Mouse (Mus musculus): ENCODE data around the gene Stambp. TPM values are rescaled to one million over a fixed set of nuclear protein-coding genes. Genes with fewer than 3 reads are reported as not detected.
A peak's percentile ranks its signal among the peaks of the same experiment; 100 is the strongest.

Stambp gene
- total and polyA plus RNA-seq, 3 experiments: 4.1 to 11.4 (median 4.6) TPM

DNA sequence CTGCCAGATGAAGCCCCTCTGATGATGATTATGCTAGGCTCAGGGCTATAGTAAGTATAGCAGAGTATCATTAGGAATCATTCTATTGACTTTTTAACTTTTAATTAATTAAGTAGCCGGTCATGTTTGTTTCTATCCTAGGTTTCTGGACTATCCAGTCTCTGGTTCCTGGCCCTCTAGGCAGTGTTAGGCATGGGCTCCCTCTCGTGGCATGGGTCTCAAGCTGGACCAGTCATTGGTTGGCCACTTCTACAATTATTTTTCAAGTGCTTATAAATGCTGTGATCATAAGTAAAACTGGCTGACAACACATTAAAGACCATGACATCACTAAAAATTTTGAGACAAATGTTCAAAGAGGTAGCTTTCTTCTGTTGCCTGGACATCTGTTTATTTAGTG lies 62.3 kb downstream of the Stambp start:
- H3K27ac ChIP-seq (ENCODE audit: insufficient read depth, low read depth): no peak overlapping the region
- H3K4me2 ChIP-seq (ENCODE audit: insufficient read depth, low read depth, poor library complexity, severe bottlenecking): no peak overlapping the region
- no peaks in the 10 kb centered on the region for H3K79me2 ChIP-seq (replicated peaks; ENCODE audit: control insufficient read depth, extremely low read depth, insufficient read depth, poor library complexity, severe bottlenecking)
- dilution Hi-C loops (cut with MboI; ENCODE audit: extremely low pct_ligation_motif_present, extremely low pct_unique_long_range_greater_than_20kb, low sequenced_read_pairs): no loop called here
- H3K36me3 ChIP-seq (replicated peaks in 1 of 2; ENCODE audit: control insufficient read depth in 1 of 2, insufficient read depth in 1 of 2, low read length in 1 of 2): no peaks in the 10 kb centered on the region
- no peak overlapping the region for H3K9ac ChIP-seq (ENCODE audit: insufficient read depth, low read depth)
- no peak overlapping the region for H3K4me3 ChIP-seq (replicated peaks in 1 of 3; ENCODE audit: low read depth in 2 of 3, low read length in 2 of 3, poor library complexity in 1 of 3)
- no peak for DNase-seq (ENCODE audit: extremely low read depth)
- no peaks in the 10 kb centered on the region for H3K9me3 ChIP-seq (replicated peaks; ENCODE audit: low read length)
- H3K4me1 ChIP-seq (ENCODE audit: control insufficient read depth in 1 of 2, insufficient read depth in 2 of 2): peaks cover 7 to 23% of the 10 kb centered on the region in 2 experiments
- no peaks in the 10 kb centered on the region for H3K27me3 ChIP-seq (replicated peaks)
- in situ Hi-C loops (cut with MboI; ENCODE audit: low pct_ligation_motif_present, low pct_unique_long_range_greater_than_20kb, low sequenced_read_pairs): no loop called here
- TF ChIP-seq EP300 (IDR thresholded peaks at IDR 0.05; ENCODE audit: low read length) (no peak), TBP (conservative IDR thresholded peaks at IDR 0.05; ENCODE audit: low read depth, low read length) (no peak), JUN (IDR thresholded peaks at IDR 0.05; ENCODE audit: insufficient read depth, low read depth, low read length) (no peak), CTCF (conservative IDR thresholded peaks at IDR 0.05 in 1 of 2, IDR thresholded peaks at IDR 0.05 in 1 of 2; ENCODE audit: low read depth in 2 of 2, low read length in 2 of 2) (peak in 1 of 2 experiments; percentile 52; a peak in 2 of 4 replicates), RAD21 (IDR thresholded peaks at IDR 0.05; ENCODE audit: low read depth, low read length) (peak; percentile 51), SMC3 (IDR thresholded peaks at IDR 0.05; ENCODE audit: low read depth, low read length) (peak; percentile 48)

DNA sequence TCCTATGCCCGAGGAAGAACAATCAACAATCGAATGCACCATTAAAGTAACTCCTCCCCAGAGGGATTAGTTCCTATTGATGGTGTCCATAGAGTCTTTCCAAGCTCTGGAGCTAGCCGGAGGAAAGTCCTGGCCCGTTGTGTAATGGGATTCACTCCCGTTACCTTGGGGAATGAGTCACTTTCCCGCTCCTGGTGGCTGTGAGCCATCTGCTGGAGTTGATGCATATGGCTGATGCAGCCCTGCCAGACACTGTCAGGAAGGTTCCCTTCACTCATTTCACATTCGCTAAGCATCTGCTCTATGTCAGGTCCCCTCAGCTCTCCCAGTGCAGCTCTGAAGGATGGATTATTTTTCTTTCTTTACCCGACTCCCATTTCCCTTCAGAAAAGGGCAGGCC lies 63.1 kb downstream of the Stambp start:
- Histone ChIP-seq H3K27me3 (replicated peaks) (no peaks in the 10 kb centered on the region), H3K4me3 (replicated peaks in 1 of 3; ENCODE audit: low read depth in 2 of 3, low read length in 2 of 3, poor library complexity in 1 of 3) (no peak overlapping the region), H3K4me2 (ENCODE audit: insufficient read depth, low read depth, poor library complexity, severe bottlenecking) (no peak overlapping the region), H3K4me1 (ENCODE audit: control insufficient read depth in 1 of 2, insufficient read depth in 2 of 2) (peaks cover 10 to 31% of the 10 kb centered on the region in 2 experiments), H3K9ac (ENCODE audit: insufficient read depth, low read depth) (no peak overlapping the region; the same call in 1 of the 2 replicates), H3K79me2 (replicated peaks; ENCODE audit: control insufficient read depth, extremely low read depth, insufficient read depth, poor library complexity, severe bottlenecking) (no peaks in the 10 kb centered on the region), H3K9me3 (replicated peaks; ENCODE audit: low read length) (no peaks in the 10 kb centered on the region), H3K36me3 (replicated peaks in 1 of 2; ENCODE audit: control insufficient read depth in 1 of 2, insufficient read depth in 1 of 2, low read length in 1 of 2) (no peaks in the 10 kb centered on the region), H3K27ac (ENCODE audit: insufficient read depth, low read depth) (no peak overlapping the region)
- TF ChIP-seq USF2 (conservative IDR thresholded peaks at IDR 0.05; ENCODE audit: low read depth, low read length) (no peak), RAD21 (IDR thresholded peaks at IDR 0.05; ENCODE audit: low read depth, low read length) (peak; percentile 9), CTCF (conservative IDR thresholded peaks at IDR 0.05 in 1 of 2, IDR thresholded peaks at IDR 0.05 in 1 of 2; ENCODE audit: low read depth in 2 of 2, low read length in 2 of 2) (peak in 1 of 2 experiments; percentile 19; a peak in 1 of 4 replicates)
- in situ Hi-C loops (cut with MboI; ENCODE audit: low pct_ligation_motif_present, low pct_unique_long_range_greater_than_20kb, low sequenced_read_pairs) (loop anchor here (5.0 kb wide), 1 partner anchor 157 kb away; no protein-coding TSS in a partner anchor), dilution Hi-C loops (cut with MboI; ENCODE audit: extremely low pct_ligation_motif_present, extremely low pct_unique_long_range_greater_than_20kb, low sequenced_read_pairs) (no loop called here)
- no peak for DNase-seq (ENCODE audit: extremely low read depth)

DNA sequence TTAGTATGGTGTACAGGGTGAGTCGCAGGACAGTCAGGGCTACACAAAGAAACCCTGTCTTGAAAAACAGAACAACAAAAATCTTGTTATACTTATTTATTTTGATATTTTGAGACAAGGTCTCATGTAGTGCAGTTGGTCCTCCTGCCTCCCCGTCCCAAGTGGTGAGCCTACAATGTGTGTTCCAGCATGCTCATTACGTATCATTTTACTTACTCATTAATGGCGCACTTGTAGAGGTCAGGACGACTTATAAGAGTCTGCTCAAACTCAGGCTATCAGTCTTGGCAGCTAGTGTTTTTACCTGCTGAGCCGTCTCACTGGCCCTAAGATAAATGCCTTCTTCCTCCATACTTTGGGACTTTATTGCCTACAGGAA lies 65.4 kb downstream of the Stambp start:
- in situ Hi-C loops (cut with MboI; ENCODE audit: low pct_ligation_motif_present, low pct_unique_long_range_greater_than_20kb, low sequenced_read_pairs): loop anchor here (5.0 kb wide), 1 partner anchor 155 kb away; no protein-coding TSS in a partner anchor
- no peaks in the 10 kb centered on the region for H3K27me3 ChIP-seq (replicated peaks)
- peaks cover 0 to 12% of the 10 kb centered on the region in 2 experiments for H3K36me3 ChIP-seq (replicated peaks in 1 of 2; ENCODE audit: control insufficient read depth in 1 of 2, insufficient read depth in 1 of 2, low read length in 1 of 2)

More for the DNA sequence above, 65.4 kb downstream of the Stambp start:
- TF ChIP-seq PAX5 (IDR thresholded peaks at IDR 0.05; ENCODE audit: low read length): no peak
- no peak for TF ChIP-seq MAX (IDR thresholded peaks at IDR 0.05; ENCODE audit: low read length)
- no peak for TF ChIP-seq GABPA (IDR thresholded peaks at IDR 0.05; ENCODE audit: insufficient replicate concordance, low read depth, low read length)
- TF ChIP-seq TBP (conservative IDR thresholded peaks at IDR 0.05; ENCODE audit: low read depth, low read length): no peak
- TF ChIP-seq NELFE (IDR thresholded peaks at IDR 0.05; ENCODE audit: low read depth, low read length): no peak
- no peak for TF ChIP-seq ZKSCAN1 (IDR thresholded peaks at IDR 0.05; ENCODE audit: borderline replicate concordance, low read depth, low read length)
- TF ChIP-seq CHD2 (IDR thresholded peaks at IDR 0.05; ENCODE audit: low read length): no peak
- no peak for TF ChIP-seq IRF4 (IDR thresholded peaks at IDR 0.05; ENCODE audit: low read depth, low read length)
- no peak for TF ChIP-seq MYC (IDR thresholded peaks at IDR 0.05; ENCODE audit: low read depth, low read length)
- TF ChIP-seq POLR2A (IDR thresholded peaks at IDR 0.05; ENCODE audit: low read depth, low read length): no peak
- no peak for TF ChIP-seq MAZ (IDR thresholded peaks at IDR 0.05; ENCODE audit: low read depth, low read length)
- TF ChIP-seq ZMIZ1 (IDR thresholded peaks at IDR 0.05; ENCODE audit: low read depth, low read length): no peak
- TF ChIP-seq TCF12 (IDR thresholded peaks at IDR 0.05; ENCODE audit: low read depth, low read length): no peak
- TF ChIP-seq NRF1 (IDR thresholded peaks at IDR 0.05; ENCODE audit: low read depth, low read length): no peak
- no peak for TF ChIP-seq SIN3A (IDR thresholded peaks at IDR 0.05; ENCODE audit: low read length)
- no peak for TF ChIP-seq E2F4 (IDR thresholded peaks at IDR 0.05; ENCODE audit: insufficient replicate concordance, low read depth, low read length)
- H3K4me3 ChIP-seq (replicated peaks in 1 of 3; ENCODE audit: low read depth in 2 of 3, low read length in 2 of 3, poor library complexity in 1 of 3): peak overlapping the region; percentile 39 to 62 (median 51)
- peak overlapping the region; percentile 74 for H3K9ac ChIP-seq (ENCODE audit: insufficient read depth, low read depth)
- H3K79me2 ChIP-seq (replicated peaks; ENCODE audit: control insufficient read depth, extremely low read depth, insufficient read depth, poor library complexity, severe bottlenecking): no peaks in the 10 kb centered on the region; the same call in 1 of the 2 replicates
- DNase-seq (ENCODE audit: extremely low read depth): no peak
- no peaks in the 10 kb centered on the region for H3K9me3 ChIP-seq (replicated peaks; ENCODE audit: low read length)
- peaks cover 17 to 45% of the 10 kb centered on the region in 2 experiments for H3K4me1 ChIP-seq (ENCODE audit: control insufficient read depth in 1 of 2, insufficient read depth in 2 of 2)
- peak overlapping the region; percentile 84 for H3K4me2 ChIP-seq (ENCODE audit: insufficient read depth, low read depth, poor library complexity, severe bottlenecking)
- H3K27ac ChIP-seq (ENCODE audit: insufficient read depth, low read depth): peak overlapping the region; percentile 19; the same call in 1 of the 2 replicates
- dilution Hi-C loops (cut with MboI; ENCODE audit: extremely low pct_ligation_motif_present, extremely low pct_unique_long_range_greater_than_20kb, low sequenced_read_pairs): no loop called here

Measured in CH12.LX (cell line).